Mouse (Mus musculus): ENCODE results near the gene Gla. TPM values are rescaled to one million over a fixed set of nuclear protein-coding genes. Genes with fewer than 3 reads are reported as not detected.

Gla gene
- polyA plus RNA-seq, 2 experiments: 1.7 to 3.9 TPM

GRCm38 (mm10) chrX:134585103-134586002 is 15.6 kb downstream of the Gla start, which contains the start of gene Rpl36a:
Rpl36a (plus strand) TSS chrX:134585654.
- H3K36me3 ChIP-seq (replicated peaks; ENCODE audit: control insufficient read depth, insufficient read depth, low read depth): peaks cover 9% of the 10 kb centered on the region
- peak within 1 kb of the TSS; percentile 65 to 92 for H3K4me3 ChIP-seq (ENCODE audit: insufficient read depth in 1 of 2, low read depth in 2 of 2, low read length in 2 of 2)
- WGBS (ENCODE audit: insufficient replicate concordance): 14% methylated on average over 45 of the region's 45 CpGs
- H3K4me1 ChIP-seq (replicated peaks; ENCODE audit: control insufficient read depth in 2 of 2, insufficient read depth in 2 of 2, low read length in 1 of 2): peaks cover 3 to 12% of the 10 kb centered on the region in 2 experiments; a peak in 3 of 4 replicates
- TF ChIP-seq EP300 (IDR thresholded peaks at IDR 0.05; ENCODE audit: low read depth) (peak; percentile 35; the same call in 1 of the 2 replicates), CTCF (IDR thresholded peaks at IDR 0.05; ENCODE audit: low read depth) (peak; percentile 84)
- H3K9ac ChIP-seq (replicated peaks): peak within 1 kb of the TSS; percentile 79
- H3K9me3 ChIP-seq (ENCODE audit: control insufficient read depth, low read length): no peaks in the 10 kb centered on the region
- peak within 1 kb of the TSS; percentile 72 for H3K4me2 ChIP-seq (ENCODE audit: low read depth)
- DNase-seq (ENCODE audit: low read depth in 3 of 3, low spot score in 3 of 3) (peak; percentile 78 to 84 (median 83)), ATAC-seq (ENCODE audit: insufficient read depth) (peak; percentile 90)
- peak within 1 kb of the TSS; percentile 66 for H3K27ac ChIP-seq
- H3K27me3 ChIP-seq (ENCODE audit: control insufficient read depth, insufficient read depth, low read length): no peaks in the 10 kb centered on the region

GRCm38 (mm10) chrX:134582888-134583669 is 17.8 kb downstream of the Gla start, which contains the start of gene Btk:
Btk (minus strand) TSS chrX:134583570.
- 19% methylated on average over 11 of the region's 11 CpGs for WGBS (ENCODE audit: insufficient replicate concordance)
- Histone ChIP-seq H3K36me3 (replicated peaks; ENCODE audit: control insufficient read depth, insufficient read depth, low read depth) (peaks cover 4% of the 10 kb centered on the region; the same call in 1 of the 2 replicates), H3K4me1 (replicated peaks; ENCODE audit: control insufficient read depth in 2 of 2, insufficient read depth in 2 of 2, low read length in 1 of 2) (peaks cover 3 to 12% of the 10 kb centered on the region in 2 experiments; a peak in 3 of 4 replicates), H3K4me3 (ENCODE audit: insufficient read depth in 1 of 2, low read depth in 2 of 2, low read length in 2 of 2) (peak within 1 kb of the TSS; percentile 47 to 58), H3K27ac (peak within 1 kb of the TSS; percentile 65), H3K9ac (replicated peaks) (peak within 1 kb of the TSS; percentile 64), H3K27me3 (ENCODE audit: control insufficient read depth, insufficient read depth, low read length) (no peaks in the 10 kb centered on the region), H3K4me2 (ENCODE audit: low read depth) (peak within 1 kb of the TSS; percentile 65), H3K9me3 (ENCODE audit: control insufficient read depth, low read length) (no peaks in the 10 kb centered on the region)
- DNase-seq (ENCODE audit: low read depth in 3 of 3, low spot score in 3 of 3) (no peak), ATAC-seq (ENCODE audit: insufficient read depth) (no peak)
- TF ChIP-seq EP300 (IDR thresholded peaks at IDR 0.05; ENCODE audit: low read depth) (no peak), CTCF (IDR thresholded peaks at IDR 0.05; ENCODE audit: low read depth) (no peak)

- no peaks in the 10 kb centered on the region for H3K27me3 ChIP-seq (ENCODE audit: control insufficient read depth, insufficient read depth, low read length)
- H3K27ac ChIP-seq: no peak overlapping the region
- peak overlapping the region; percentile 65 for H3K4me2 ChIP-seq (ENCODE audit: low read depth)
- 25% methylated on average over 11 of the region's 11 CpGs for WGBS (ENCODE audit: insufficient replicate concordance)
- no peak for TF ChIP-seq EP300 (IDR thresholded peaks at IDR 0.05; ENCODE audit: low read depth)
- TF ChIP-seq CTCF (IDR thresholded peaks at IDR 0.05; ENCODE audit: low read depth): no peak
- peak; percentile 30; the same call in 1 of the 2 replicates for ATAC-seq (ENCODE audit: insufficient read depth)
- H3K36me3 ChIP-seq (replicated peaks; ENCODE audit: control insufficient read depth, insufficient read depth, low read depth): peaks cover 2% of the 10 kb centered on the region; the same call in 1 of the 2 replicates
- H3K9me3 ChIP-seq (ENCODE audit: control insufficient read depth, low read length): no peaks in the 10 kb centered on the region
- H3K9ac ChIP-seq (replicated peaks): peak overlapping the region; percentile 64
- peak overlapping the region; percentile 47 to 58 for H3K4me3 ChIP-seq (ENCODE audit: insufficient read depth in 1 of 2, low read depth in 2 of 2, low read length in 2 of 2)
- peaks cover 3 to 12% of the 10 kb centered on the region in 2 experiments; a peak in 3 of 4 replicates for H3K4me1 ChIP-seq (replicated peaks; ENCODE audit: control insufficient read depth in 2 of 2, insufficient read depth in 2 of 2, low read length in 1 of 2)
- no peak for DNase-seq (ENCODE audit: low read depth in 3 of 3, low spot score in 3 of 3)
Measured at GRCm38 (mm10) chrX:134582270-134582669, 18.7 kb downstream of the Gla start.

GRCm38 (mm10) chrX:134580528-134581305 is 20.2 kb downstream of the Gla start:
- Histone ChIP-seq H3K27me3 (ENCODE audit: control insufficient read depth, insufficient read depth, low read length) (no peaks in the 10 kb centered on the region), H3K4me2 (ENCODE audit: low read depth) (peak overlapping the region; percentile 65), H3K9me3 (ENCODE audit: control insufficient read depth, low read length) (no peaks in the 10 kb centered on the region), H3K27ac (no peak overlapping the region), H3K4me3 (ENCODE audit: insufficient read depth in 1 of 2, low read depth in 2 of 2, low read length in 2 of 2) (peak overlapping the region in 1 of 2 experiments; percentile 41; a peak in 3 of 4 replicates), H3K4me1 (replicated peaks; ENCODE audit: control insufficient read depth in 2 of 2, insufficient read depth in 2 of 2, low read length in 1 of 2) (peaks cover 3 to 12% of the 10 kb centered on the region in 2 experiments; a peak in 3 of 4 replicates), H3K9ac (replicated peaks) (no peak overlapping the region), H3K36me3 (replicated peaks; ENCODE audit: control insufficient read depth, insufficient read depth, low read depth) (no peaks in the 10 kb centered on the region)
- TF ChIP-seq CTCF (IDR thresholded peaks at IDR 0.05; ENCODE audit: low read depth) (no peak), EP300 (IDR thresholded peaks at IDR 0.05; ENCODE audit: low read depth) (no peak)
- WGBS (ENCODE audit: insufficient replicate concordance): 58% methylated on average over 14 of the region's 14 CpGs
- DNase-seq (ENCODE audit: low read depth in 3 of 3, low spot score in 3 of 3): no peak
- ATAC-seq (ENCODE audit: insufficient read depth): no peak

Data from liver, embryonic 14.5 days (tissue).